Mouse (Mus musculus) intestine, embryonic 16.5 days (tissue): ENCODE results near the gene Faf2. TPM values are rescaled to one million over a fixed set of nuclear protein-coding genes. Genes with fewer than 3 reads are reported as not detected.

Experiments
- ATAC-seq: fragments of 200-750 bp; cut with Nextera tagmentation; 2 replicates; pipeline ENCODE4 v1.8.0; 2017; ENCODE audit warnings: moderate TSS enrichment, moderate library complexity
- H3K27ac ChIP-seq: fragments of 300-500 bp; sonication (generic); 2 replicates; pipeline ENCODE4 v1.5.1; 2014; ENCODE audit warnings: mild to moderate bottlenecking, low read length
- H3K27me3 ChIP-seq: fragments of 300-500 bp; sonication (generic); replicated peaks from 2 replicates; pipeline ENCODE4 v1.6.1; 2014; ENCODE audit warnings: low read length, control low read depth, mixed read lengths; ENCODE audit not compliant: control insufficient read depth, insufficient read depth
- H3K36me3 ChIP-seq: fragments of 300-500 bp; sonication (generic); 2 replicates; pipeline ENCODE4 v1.6.1; 2014; ENCODE audit warnings: low read length, control low read depth; ENCODE audit not compliant: control insufficient read depth, insufficient read depth
- H3K4me1 ChIP-seq: fragments of 300-500 bp; sonication (generic); 2 replicates; pipeline ENCODE4 v1.6.1; 2014; ENCODE audit warnings: low read length, control low read depth, mixed read lengths; ENCODE audit not compliant: control insufficient read depth, insufficient read depth
- H3K4me2 ChIP-seq: fragments of 300-500 bp; sonication (generic); 2 replicates; pipeline ENCODE4 v1.6.1; 2014; ENCODE audit warnings: low read depth, low read length, control low read depth
- H3K4me3 ChIP-seq: fragments of 300-500 bp; sonication (generic); 2 replicates; pipeline ENCODE4 v1.5.1; 2014; ENCODE audit warnings: mild to moderate bottlenecking, low read length
- H3K9ac ChIP-seq: fragments of 300-500 bp; sonication (generic); 2 replicates; pipeline ENCODE4 v1.6.1; 2014; ENCODE audit warnings: low read depth, low read length
- H3K9me3 ChIP-seq: fragments of 300-500 bp; sonication (generic); 2 replicates; pipeline ENCODE4 v1.6.1; 2016; ENCODE audit warnings: low read length, control low read depth; ENCODE audit not compliant: control insufficient read depth
- WGBS: fragments of 180-500 bp; shearing (Covaris S2); extraction: QIAGEN DNeasy Blood & Tissue Kit; methylation state at CpG from one replicate; pipeline ENCODE4 v1.1.7; 2014; 5-methylcytosine and 5-hydroxymethylcytosine counted together
- polyA plus RNA-seq: library from polyadenylated mRNA; unstranded; fragments of >200 nt; fragmentation: Nextera tagmentation; extraction: Ambion mirVana; gene quantifications from 2 replicates; pipeline ENCODE4 v1.2.1, GENCODE M21; 2015

Faf2 gene
- polyA plus RNA-seq, 1 experiment from 2014 or later, result 70.2 TPM

DNA sequence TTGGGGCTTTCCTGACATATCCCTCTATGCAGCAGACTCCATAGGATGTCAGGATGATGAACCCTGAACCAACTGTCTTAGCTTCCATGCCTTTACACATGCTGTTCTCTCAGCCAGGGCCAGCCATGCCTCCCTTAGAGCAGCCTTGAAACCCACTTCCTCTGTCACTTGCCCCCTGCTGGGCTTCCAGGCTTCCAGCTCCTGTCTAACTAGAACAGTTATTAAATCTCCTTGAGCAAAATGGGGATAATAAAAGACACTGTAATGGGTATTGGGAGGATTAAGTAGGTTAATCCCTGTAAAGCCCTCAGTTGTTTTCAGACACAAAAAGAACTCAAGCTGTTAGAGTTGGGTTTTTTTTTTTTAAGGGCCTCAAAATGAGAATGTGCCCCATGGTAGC is 18.1 kb upstream of the Faf2 start:
- H3K27me3 ChIP-seq, result no peaks in the 10 kb centered on the region
- H3K36me3 ChIP-seq, result 0 out of 2 replicates have a peak, but pooled peaks cover 2% of the 10 kb centered on the region
- H3K4me1 ChIP-seq, result peaks cover 29% of the 10 kb centered on the region
- no peak overlapping the region for H3K4me3 ChIP-seq
- H3K4me2 ChIP-seq, result no peak overlapping the region
- H3K9me3 ChIP-seq, result no peaks in the 10 kb centered on the region
- peak overlapping the region; percentile 40; the same call in 1 of the 2 replicates for H3K9ac ChIP-seq
- no peak for ATAC-seq
- H3K27ac ChIP-seq, result peak overlapping the region; percentile 91

DNA sequence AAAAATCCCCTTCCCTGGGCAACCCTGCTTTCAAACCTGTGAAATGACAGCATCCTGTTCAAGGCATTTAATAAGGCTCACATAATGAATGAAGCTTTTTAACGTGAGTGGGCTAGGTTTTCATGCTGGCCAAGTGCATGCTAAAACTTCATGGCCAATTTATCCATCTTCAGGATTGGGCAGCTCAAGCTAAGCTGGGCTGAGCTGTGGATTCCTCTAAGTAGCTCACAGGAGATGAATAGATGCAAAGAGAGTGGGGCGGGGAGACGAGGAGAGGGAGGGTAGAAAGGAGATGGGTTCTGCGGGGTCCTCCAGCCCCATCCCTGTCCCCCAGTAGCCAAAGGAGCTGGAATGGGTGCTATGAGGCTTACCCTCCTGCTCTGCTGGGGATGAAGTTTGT is 17.4 kb upstream of the Faf2 start:
- H3K9me3 ChIP-seq, result no peaks in the 10 kb centered on the region
- ATAC-seq, result no peak
- no peak overlapping the region for H3K9ac ChIP-seq
- no peak overlapping the region for H3K27ac ChIP-seq
- WGBS, result 78% methylated on average over 4 of the region's 4 CpGs
- H3K27me3 ChIP-seq, result no peaks in the 10 kb centered on the region
- no peak overlapping the region for H3K4me2 ChIP-seq
- 0 out of 2 replicates have a peak, but pooled peaks cover 2% of the 10 kb centered on the region for H3K36me3 ChIP-seq
- peaks cover 36% of the 10 kb centered on the region for H3K4me1 ChIP-seq
- no peak overlapping the region for H3K4me3 ChIP-seq

DNA sequence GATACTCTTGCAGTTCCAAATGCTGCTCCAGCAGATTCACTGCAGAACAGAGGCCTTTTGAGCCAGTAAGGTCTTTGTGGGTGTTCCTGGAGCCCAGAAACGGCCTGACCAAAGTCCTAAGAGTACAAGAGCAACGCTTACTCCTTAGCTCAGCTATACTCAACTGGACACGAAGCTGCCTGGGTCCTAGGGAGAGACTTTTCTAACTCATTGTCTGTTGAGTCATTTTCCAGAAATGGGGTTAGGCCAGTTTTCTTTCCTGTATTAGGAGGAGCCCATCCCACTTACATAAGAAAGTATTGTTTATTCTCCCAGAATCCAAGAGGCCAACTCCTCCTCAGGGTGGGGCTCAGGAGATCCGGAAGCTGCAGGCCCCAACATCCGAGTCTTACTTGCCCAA is 16.2 kb upstream of the Faf2 start:
- H3K9ac ChIP-seq, result no peak overlapping the region
- H3K27me3 ChIP-seq, result no peaks in the 10 kb centered on the region
- 0 out of 2 replicates have a peak, but pooled peaks cover 2% of the 10 kb centered on the region for H3K36me3 ChIP-seq
- H3K27ac ChIP-seq, result peak overlapping the region; percentile 76
- no peak overlapping the region for H3K4me2 ChIP-seq
- H3K4me1 ChIP-seq, result peaks cover 44% of the 10 kb centered on the region
- H3K4me3 ChIP-seq, result no peak overlapping the region
- WGBS, result 53% methylated on average over 5 of the region's 5 CpGs
- H3K9me3 ChIP-seq, result no peaks in the 10 kb centered on the region
- peak; percentile 24 for ATAC-seq

DNA sequence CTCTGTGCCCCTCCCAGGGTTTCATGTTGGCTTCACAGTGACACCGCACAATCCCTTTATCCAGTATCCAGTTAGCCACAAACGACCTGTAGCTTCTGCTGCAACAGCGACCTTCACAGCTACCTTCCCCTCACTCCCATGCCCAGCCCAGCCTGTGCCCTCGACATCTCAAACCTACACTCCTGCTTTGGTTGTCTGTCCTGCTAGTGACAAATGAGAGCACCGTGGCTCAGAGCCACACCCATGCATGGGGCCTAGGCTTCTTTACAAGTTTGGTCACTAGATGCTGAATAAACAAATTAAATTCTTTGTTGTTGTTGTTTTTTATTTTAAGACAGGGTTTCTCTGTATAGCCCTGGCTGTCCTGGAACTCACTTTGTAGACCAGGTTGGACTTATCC is 14.4 kb upstream of the Faf2 start:
- Histone ChIP-seq H3K4me2 (no peak overlapping the region), H3K36me3 (0 out of 2 replicates have a peak, but pooled peaks cover 2% of the 10 kb centered on the region), H3K4me1 (peaks cover 44% of the 10 kb centered on the region), H3K9ac (no peak overlapping the region), H3K27ac (no peak overlapping the region), H3K9me3 (no peaks in the 10 kb centered on the region), H3K4me3 (no peak overlapping the region), H3K27me3 (no peaks in the 10 kb centered on the region)
- no peak for ATAC-seq
- 69% methylated on average over 5 of the region's 5 CpGs for WGBS

DNA sequence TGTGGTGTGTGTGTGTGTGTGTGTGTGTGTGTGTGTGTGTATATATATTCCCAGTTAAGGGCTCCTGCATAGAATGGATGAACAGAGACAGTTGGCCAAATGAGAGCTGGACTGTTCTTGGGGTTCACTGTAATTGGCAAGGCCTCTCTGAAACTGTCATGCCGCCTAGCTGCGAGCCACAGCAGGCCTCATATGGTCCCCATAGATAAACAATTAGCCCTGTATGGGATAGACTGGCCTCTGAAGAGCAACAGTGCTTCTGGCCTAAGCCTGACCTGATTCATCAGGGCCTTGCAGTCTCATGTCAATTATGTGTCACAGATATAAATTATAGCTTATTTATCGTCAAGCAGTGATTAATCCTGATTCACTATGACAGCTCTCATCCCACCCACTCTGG is 13.6 kb upstream of the Faf2 start:
- no peak for ATAC-seq
- Histone ChIP-seq H3K27ac (no peak overlapping the region), H3K9ac (no peak overlapping the region), H3K4me3 (no peak overlapping the region), H3K4me1 (peaks cover 37% of the 10 kb centered on the region), H3K9me3 (no peaks in the 10 kb centered on the region), H3K36me3 (0 out of 2 replicates have a peak, but pooled peaks cover 2% of the 10 kb centered on the region), H3K27me3 (no peaks in the 10 kb centered on the region), H3K4me2 (no peak overlapping the region)
- 72% methylated on average over 3 of the region's 3 CpGs for WGBS

DNA sequence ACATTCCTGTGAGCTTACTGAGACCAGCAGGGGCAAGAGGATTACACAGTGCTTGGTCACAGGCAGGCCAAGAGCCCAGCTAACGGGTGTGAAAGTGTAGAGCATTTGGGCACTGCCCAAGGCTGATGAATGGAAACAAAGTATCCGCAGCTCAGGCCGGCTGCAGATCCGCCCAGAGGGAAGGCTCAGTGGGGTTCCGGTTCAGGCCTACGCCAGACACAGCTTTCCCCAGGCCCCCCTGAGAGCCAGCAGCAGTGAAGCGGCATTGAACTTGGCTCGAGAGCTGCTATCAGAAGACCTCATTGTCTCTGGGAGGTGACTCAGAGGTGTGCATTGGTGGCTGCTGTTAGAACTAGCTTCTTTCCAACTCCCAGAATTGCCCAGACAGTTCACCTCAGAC is 12.9 kb upstream of the Faf2 start:
- H3K27ac ChIP-seq, result 0 out of 2 replicates have a peak overlapping the region, but pooled peaks have one; percentile 3

DNA sequence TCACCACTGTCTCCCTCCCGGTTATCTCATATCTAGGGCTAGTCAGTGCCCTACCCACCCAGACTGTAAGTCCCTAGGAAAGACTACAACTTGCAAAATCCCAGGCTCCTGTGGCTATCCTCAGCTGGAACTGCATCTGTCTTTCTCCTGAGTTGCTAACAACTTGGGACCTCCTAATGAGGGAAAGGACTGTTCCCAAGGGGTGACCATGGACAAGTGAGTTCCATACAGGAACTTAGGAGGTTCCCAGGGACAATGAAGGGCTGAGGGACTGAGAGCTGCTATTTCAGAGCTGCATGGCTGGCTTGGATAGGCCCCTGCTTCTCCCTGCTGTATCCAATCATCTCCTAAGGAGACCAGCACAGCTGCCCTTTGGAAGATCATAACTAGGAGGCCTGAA is 12.3 kb upstream of the Faf2 start:
- Histone ChIP-seq H3K4me3 (no peak overlapping the region), H3K9ac (peak overlapping the region; percentile 43; the same call in 1 of the 2 replicates), H3K9me3 (no peaks in the 10 kb centered on the region), H3K27ac (no peak overlapping the region), H3K36me3 (0 out of 2 replicates have a peak, but pooled peaks cover 2% of the 10 kb centered on the region), H3K4me1 (peaks cover 31% of the 10 kb centered on the region), H3K4me2 (no peak overlapping the region), H3K27me3 (no peaks in the 10 kb centered on the region)
- 33% methylated on average over 1 of the region's 1 CpGs for WGBS
- ATAC-seq, result no peak

More for the DNA sequence above, 12.9 kb upstream of the Faf2 start:
- H3K4me2 ChIP-seq, result 0 out of 2 replicates have a peak overlapping the region, but pooled peaks have one; percentile 11
- ATAC-seq, result no peak
- no peak overlapping the region for H3K4me3 ChIP-seq
- peaks cover 31% of the 10 kb centered on the region for H3K4me1 ChIP-seq
- H3K9ac ChIP-seq, result peak overlapping the region; percentile 43
- no peaks in the 10 kb centered on the region for H3K9me3 ChIP-seq
- H3K36me3 ChIP-seq, result 0 out of 2 replicates have a peak, but pooled peaks cover 2% of the 10 kb centered on the region
- 36% methylated on average over 8 of the region's 8 CpGs for WGBS
- H3K27me3 ChIP-seq, result no peaks in the 10 kb centered on the region

DNA sequence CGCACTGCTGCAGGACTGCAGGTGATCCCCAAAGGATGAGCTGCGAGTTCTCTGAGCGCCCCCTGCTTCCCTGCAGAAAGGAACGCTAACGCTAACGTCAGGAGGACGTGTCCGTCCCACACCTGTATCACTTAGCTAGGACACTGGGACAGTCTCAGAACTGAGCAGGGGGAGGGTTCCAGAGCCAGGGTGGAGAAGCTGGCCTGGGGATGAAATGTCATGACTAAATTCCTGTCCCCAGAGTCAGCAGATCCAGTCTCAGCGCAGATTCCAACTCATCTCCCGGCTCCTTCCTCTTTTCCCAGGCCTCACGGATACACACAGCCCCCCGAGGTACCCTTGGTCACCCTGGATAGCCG is 11.0 kb upstream of the Faf2 start:
- peaks cover 26% of the 10 kb centered on the region for H3K4me1 ChIP-seq
- no peaks in the 10 kb centered on the region for H3K27me3 ChIP-seq
- ATAC-seq, result peak; percentile 55
- 8% methylated on average over 13 of the region's 13 CpGs for WGBS
- no peaks in the 10 kb centered on the region for H3K9me3 ChIP-seq
- H3K36me3 ChIP-seq, result no peaks in the 10 kb centered on the region
- peak overlapping the region; percentile 93 for H3K4me2 ChIP-seq
- H3K4me3 ChIP-seq, result peak overlapping the region; percentile 85
- peak overlapping the region; percentile 89 for H3K9ac ChIP-seq
- H3K27ac ChIP-seq, result peak overlapping the region; percentile 75

DNA sequence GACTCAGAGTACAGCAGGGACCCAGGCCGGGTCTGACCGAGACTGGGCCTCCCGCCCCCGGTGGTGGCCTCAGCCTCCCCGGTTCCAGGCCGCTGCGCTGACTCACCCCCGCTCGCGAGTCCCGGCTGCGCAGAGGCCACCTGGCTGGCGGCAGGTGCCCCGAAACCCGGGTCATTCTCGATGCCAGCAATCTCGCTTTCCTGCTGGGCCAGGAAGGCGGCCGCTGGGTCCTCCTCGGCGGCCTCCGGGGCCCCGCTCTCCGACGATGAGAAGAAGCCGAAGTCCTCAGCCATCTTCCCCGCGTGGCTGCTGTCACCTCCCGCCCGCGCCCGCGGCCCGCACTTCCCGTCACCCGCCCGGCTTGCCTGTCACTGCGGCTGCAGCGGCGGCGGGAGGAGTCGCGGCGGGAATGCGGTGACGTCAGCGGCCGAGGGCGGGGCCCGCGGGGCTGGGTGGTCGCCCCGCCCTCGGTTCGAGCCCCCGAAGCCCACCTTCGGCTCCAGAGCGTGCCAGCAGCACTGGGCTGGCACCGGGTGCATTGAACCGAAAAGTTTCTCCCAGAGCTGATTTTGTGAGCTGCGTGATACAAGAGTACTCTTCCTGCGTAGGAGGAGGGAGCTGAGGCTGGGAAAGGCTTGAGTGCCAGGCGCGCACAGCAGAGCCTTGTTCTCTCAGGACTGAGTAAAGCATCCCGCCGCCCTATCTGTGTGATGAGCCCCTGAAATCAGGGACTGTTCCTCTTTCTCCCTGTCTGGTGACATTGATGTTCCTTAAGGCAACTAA is 10.4 kb upstream of the Faf2 start, which contains the start of gene Cltb:
Cltb (minus strand) TSS at position 373 of the 783 bp plus-strand sequence.
- peak within 1 kb of the TSS; percentile 85 for H3K4me3 ChIP-seq
- 1% methylated on average over 65 of the region's 66 CpGs for WGBS
- peak; percentile 84 for ATAC-seq
- H3K4me2 ChIP-seq, result peak within 1 kb of the TSS; percentile 93
- no peaks in the 10 kb centered on the region for H3K27me3 ChIP-seq
- H3K4me1 ChIP-seq, result peaks cover 20% of the 10 kb centered on the region
- peak within 1 kb of the TSS; percentile 89 for H3K9ac ChIP-seq
- H3K9me3 ChIP-seq, result no peaks in the 10 kb centered on the region
- H3K27ac ChIP-seq, result peak within 1 kb of the TSS; percentile 75
- no peaks in the 10 kb centered on the region for H3K36me3 ChIP-seq
